Mouse (Mus musculus): ENCODE results near the gene Kdm1b. TPM values are rescaled to one million over a fixed set of nuclear protein-coding genes. Genes with fewer than 3 reads are reported as not detected.
A peak's percentile ranks its signal among the peaks of the same experiment; 100 is the strongest.

The Kdm1b gene
- polyA plus RNA-seq, 1 experiment: 0.45 TPM

- no peaks in the 10 kb centered on the region for H3K9me3 ChIP-seq
- H3K4me3 ChIP-seq (replicated peaks): no peak overlapping the region
- peaks cover 67% of the 10 kb centered on the region for H3K36me3 ChIP-seq (replicated peaks; ENCODE audit: low read length)
- H3K4me1 ChIP-seq: peaks cover 33% of the 10 kb centered on the region
- H3K27me3 ChIP-seq (replicated peaks): no peaks in the 10 kb centered on the region
- TF ChIP-seq GATA1 (IDR thresholded peaks at IDR 0.05; ENCODE audit: borderline replicate concordance, low read length) (no peak), FLI1 (IDR thresholded peaks at IDR 0.05; ENCODE audit: low read length) (no peak)
Measured at GRCm38 (mm10) chr13:47100587-47100986, 57.3 kb downstream of the Kdm1b start.

- TF ChIP-seq GATA1 (IDR thresholded peaks at IDR 0.05; ENCODE audit: borderline replicate concordance, low read length) (no peak), FLI1 (IDR thresholded peaks at IDR 0.05; ENCODE audit: low read length) (no peak)
- Histone ChIP-seq H3K4me1 (peaks cover 47% of the 10 kb centered on the region), H3K9me3 (no peaks in the 10 kb centered on the region), H3K4me3 (replicated peaks) (peak overlapping the region; percentile 96), H3K36me3 (replicated peaks; ENCODE audit: low read length) (peaks cover 36% of the 10 kb centered on the region), H3K27me3 (replicated peaks) (no peaks in the 10 kb centered on the region)
Measured at GRCm38 (mm10) chr13:47104146-47104545, 60.8 kb downstream of the Kdm1b start.

- H3K9me3 ChIP-seq: no peaks in the 10 kb centered on the region
- H3K4me1 ChIP-seq: peaks cover 51% of the 10 kb centered on the region
- no peak for TF ChIP-seq GATA1 (IDR thresholded peaks at IDR 0.05; ENCODE audit: borderline replicate concordance, low read length)
- no peak for TF ChIP-seq FLI1 (IDR thresholded peaks at IDR 0.05; ENCODE audit: low read length)
- peaks cover 28% of the 10 kb centered on the region for H3K36me3 ChIP-seq (replicated peaks; ENCODE audit: low read length)
- peak overlapping the region; percentile 96 for H3K4me3 ChIP-seq (replicated peaks)
- H3K27me3 ChIP-seq (replicated peaks): no peaks in the 10 kb centered on the region
Measured at GRCm38 (mm10) chr13:47104856-47105541, 61.7 kb downstream of the Kdm1b start.

- H3K4me1 ChIP-seq: peaks cover 55% of the 10 kb centered on the region
Measured at GRCm38 (mm10) chr13:47105711-47106579, 62.6 kb downstream of the Kdm1b start, which contains the start of gene Dek. Gene Dek (minus strand): TSS chr13:47106201.

GRCm38 (mm10) chr13:47106580-47106888 lies 63.2 kb downstream of the Kdm1b start:
- Histone ChIP-seq H3K4me3 (replicated peaks) (peak overlapping the region; percentile 96), H3K27me3 (replicated peaks) (no peaks in the 10 kb centered on the region), H3K9me3 (no peaks in the 10 kb centered on the region), H3K36me3 (replicated peaks; ENCODE audit: low read length) (peaks cover 14% of the 10 kb centered on the region), H3K4me1 (peaks cover 61% of the 10 kb centered on the region)
- no peak for TF ChIP-seq GATA1 (IDR thresholded peaks at IDR 0.05; ENCODE audit: borderline replicate concordance, low read length)
- no peak for TF ChIP-seq FLI1 (IDR thresholded peaks at IDR 0.05; ENCODE audit: low read length)

More at GRCm38 (mm10) chr13:47105711-47106579, 62.6 kb downstream of the Kdm1b start, which contains the start of gene Dek:
- Histone ChIP-seq H3K27me3 (replicated peaks) (no peaks in the 10 kb centered on the region), H3K36me3 (replicated peaks; ENCODE audit: low read length) (peaks cover 19% of the 10 kb centered on the region), H3K9me3 (no peaks in the 10 kb centered on the region), H3K4me3 (replicated peaks) (peak within 1 kb of the TSS; percentile 96)
- TF ChIP-seq GATA1 (IDR thresholded peaks at IDR 0.05; ENCODE audit: borderline replicate concordance, low read length) (no peak), FLI1 (IDR thresholded peaks at IDR 0.05; ENCODE audit: low read length) (no peak; the same call in 1 of the 2 replicates)

- Histone ChIP-seq H3K9me3 (no peaks in the 10 kb centered on the region), H3K4me3 (replicated peaks) (peak overlapping the region; percentile 59), H3K27me3 (replicated peaks) (no peaks in the 10 kb centered on the region), H3K4me1 (peaks cover 72% of the 10 kb centered on the region), H3K36me3 (replicated peaks; ENCODE audit: low read length) (no peaks in the 10 kb centered on the region)
- TF ChIP-seq GATA1 (IDR thresholded peaks at IDR 0.05; ENCODE audit: borderline replicate concordance, low read length) (no peak), FLI1 (IDR thresholded peaks at IDR 0.05; ENCODE audit: low read length) (no peak)
Measured at GRCm38 (mm10) chr13:47109239-47109638, 65.9 kb downstream of the Kdm1b start.

GRCm38 (mm10) chr13:47111185-47111584 lies 67.9 kb downstream of the Kdm1b start:
- Histone ChIP-seq H3K4me3 (replicated peaks) (no peak overlapping the region), H3K36me3 (replicated peaks; ENCODE audit: low read length) (no peaks in the 10 kb centered on the region), H3K4me1 (peaks cover 78% of the 10 kb centered on the region), H3K9me3 (no peaks in the 10 kb centered on the region), H3K27me3 (replicated peaks) (no peaks in the 10 kb centered on the region)
- TF ChIP-seq FLI1 (IDR thresholded peaks at IDR 0.05; ENCODE audit: low read length): no peak
- no peak for TF ChIP-seq GATA1 (IDR thresholded peaks at IDR 0.05; ENCODE audit: borderline replicate concordance, low read length)

GRCm38 (mm10) chr13:47112056-47112455 lies 68.8 kb downstream of the Kdm1b start:
- Histone ChIP-seq H3K36me3 (replicated peaks; ENCODE audit: low read length) (no peaks in the 10 kb centered on the region), H3K27me3 (replicated peaks) (no peaks in the 10 kb centered on the region), H3K4me1 (peaks cover 81% of the 10 kb centered on the region), H3K4me3 (replicated peaks) (peak overlapping the region; percentile 3), H3K9me3 (no peaks in the 10 kb centered on the region)
- TF ChIP-seq GATA1 (IDR thresholded peaks at IDR 0.05; ENCODE audit: borderline replicate concordance, low read length): no peak
- no peak for TF ChIP-seq FLI1 (IDR thresholded peaks at IDR 0.05; ENCODE audit: low read length)

GRCm38 (mm10) chr13:47112924-47113323 lies 69.6 kb downstream of the Kdm1b start:
- no peak for TF ChIP-seq FLI1 (IDR thresholded peaks at IDR 0.05; ENCODE audit: low read length)
- no peak for TF ChIP-seq GATA1 (IDR thresholded peaks at IDR 0.05; ENCODE audit: borderline replicate concordance, low read length)
- Histone ChIP-seq H3K9me3 (no peaks in the 10 kb centered on the region), H3K4me1 (peaks cover 75% of the 10 kb centered on the region), H3K27me3 (replicated peaks) (no peaks in the 10 kb centered on the region), H3K4me3 (replicated peaks) (peak overlapping the region; percentile 46), H3K36me3 (replicated peaks; ENCODE audit: low read length) (no peaks in the 10 kb centered on the region)

- Histone ChIP-seq H3K4me1 (peaks cover 71% of the 10 kb centered on the region), H3K36me3 (replicated peaks; ENCODE audit: low read length) (no peaks in the 10 kb centered on the region), H3K4me3 (replicated peaks) (no peak overlapping the region), H3K9me3 (no peaks in the 10 kb centered on the region), H3K27me3 (replicated peaks) (no peaks in the 10 kb centered on the region)
- TF ChIP-seq GATA1 (IDR thresholded peaks at IDR 0.05; ENCODE audit: borderline replicate concordance, low read length) (no peak), FLI1 (IDR thresholded peaks at IDR 0.05; ENCODE audit: low read length) (no peak)
Measured at GRCm38 (mm10) chr13:47116000-47116399, 72.7 kb downstream of the Kdm1b start.
